Comparison of ENCODE assay signal across 9 mouse cellular contexts in genomic region chr2:130577632-130578031, GRCm38 (mm10). TPM values are rescaled to one million over a fixed set of nuclear protein-coding genes. Genes with fewer than 3 reads are reported as not detected.
DNase-seq lines count a peak whose midpoint lies in the region; ATAC-seq and TF ChIP-seq lines count a peak whose summit lies in the region.
"Had no signal": no experiment of that assay in that cellular context is flagged by ENCODE, and none has a peak within 500 bp of the region (broad histone marks: within the 10 kb centered on the region; RNA-seq: fewer than 3 reads in every experiment).

No protein-coding gene starts in this region.

- no peak for ATAC-seq in embryonic facial prominence, embryonic 15.5 days (ENCODE audit: insufficient number of reproducible peaks, low FRiP score, low TSS enrichment, low read depth)
- peak; percentile 80 for ATAC-seq in intestine, postnatal 0 days
- ATAC-seq in neutrophil, adult 5-6 weeks (ENCODE audit: extremely low read depth, insufficient number of reproducible peaks, low FRiP score, poor library complexity, severe bottlenecking): peak; percentile 32; the same call in 1 of the 2 replicates

- H3K36me3 ChIP-seq in MEL (ENCODE audit: control insufficient read depth in 1 of 2, insufficient read depth in 2 of 2, low read length in 2 of 2): 0 out of 4 replicates have a peak, but pooled peaks cover 0 to 2% of the 10 kb centered on the region in 2 experiments
- H3K36me3 ChIP-seq in embryonic facial prominence, embryonic 15.5 days: no peaks in the 10 kb centered on the region
- no peaks in the 10 kb centered on the region for H3K36me3 ChIP-seq in intestine, postnatal 0 days (ENCODE audit: control insufficient read depth, insufficient read depth)

- H3K9me3 ChIP-seq in MEL (replicated peaks; ENCODE audit: insufficient read depth, low read length): no peaks in the 10 kb centered on the region
- no peaks in the 10 kb centered on the region for H3K9me3 ChIP-seq in embryonic facial prominence, embryonic 15.5 days (replicated peaks)
- H3K9me3 ChIP-seq in intestine, postnatal 0 days (ENCODE audit: control insufficient read depth): no peaks in the 10 kb centered on the region

- TF ChIP-seq RAD21 in MEL (IDR thresholded peaks at IDR 0.05; ENCODE audit: low read depth, low read length): no peak; the same call in 1 of the 2 replicates

- 2% methylated on average over 12 of the region's 12 CpGs for WGBS in embryonic facial prominence, embryonic 15.5 days
- WGBS in intestine, postnatal 0 days: 5% methylated on average over 12 of the region's 12 CpGs

- H3K4me2 ChIP-seq in embryonic facial prominence, embryonic 15.5 days (replicated peaks): peak overlapping the region; percentile 56
- peak overlapping the region; percentile 60 for H3K4me2 ChIP-seq in intestine, postnatal 0 days (replicated peaks; ENCODE audit: low read depth)

- H3K9ac ChIP-seq in MEL (ENCODE audit: control insufficient read depth, low read depth, low read length, poor library complexity, severe bottlenecking): peak overlapping the region; percentile 44
- no peak overlapping the region for H3K9ac ChIP-seq in embryonic facial prominence, embryonic 15.5 days
- no peak overlapping the region for H3K9ac ChIP-seq in intestine, postnatal 0 days (ENCODE audit: low read depth, low read length)

- H3K79me2 ChIP-seq in MEL (ENCODE audit: control insufficient read depth, insufficient read depth, low read length, poor library complexity): no peaks in the 10 kb centered on the region

- H3K4me1 ChIP-seq in MEL (ENCODE audit: control insufficient read depth in 1 of 2, insufficient read depth in 2 of 2, low read length in 2 of 2): peaks cover 0 to 10% of the 10 kb centered on the region in 2 experiments; a peak in 1 of 4 replicates
- peaks cover 32% of the 10 kb centered on the region for H3K4me1 ChIP-seq in embryonic facial prominence, embryonic 15.5 days
- no peaks in the 10 kb centered on the region; the same call in 1 of the 2 replicates for H3K4me1 ChIP-seq in intestine, postnatal 0 days (replicated peaks; ENCODE audit: control insufficient read depth, insufficient read depth, low read length)

- DNase-seq in 3T3-L1 (ENCODE audit: low read depth, low spot score): peak; percentile 83
- DNase-seq in MEL (ENCODE audit: low read depth, low spot score): peak; percentile 90
- peak; percentile 63 to 72 for DNase-seq in lung, adult 18-20 months
- DNase-seq in layer of hippocampus, postnatal 25 days (ENCODE audit: extremely low spot score in 1 of 2, low spot score in 1 of 2): no peak
- no peak for DNase-seq in cerebellum, postnatal 36 days

- TF ChIP-seq POLR2A in MEL (IDR thresholded peaks at IDR 0.05; ENCODE audit: control insufficient read depth in 1 of 2, insufficient read depth in 1 of 2, low read depth in 1 of 2, low read length in 2 of 2, poor library complexity in 1 of 2): peak in 1 of 2 experiments; percentile 44; a peak in 1 of 4 replicates

- H3K27ac ChIP-seq in MEL (ENCODE audit: control insufficient read depth, low read depth, low read length): no peak overlapping the region
- no peak overlapping the region for H3K27ac ChIP-seq in embryonic facial prominence, embryonic 15.5 days (replicated peaks)
- no peak overlapping the region for H3K27ac ChIP-seq in intestine, postnatal 0 days (ENCODE audit: low read depth, low read length)

- peak overlapping the region; percentile 29 to 40; a peak in 3 of 4 replicates for H3K4me3 ChIP-seq in MEL (ENCODE audit: control insufficient read depth in 1 of 2, insufficient read depth in 1 of 2, low read depth in 2 of 2, low read length in 2 of 2)
- 0 out of 2 replicates have a peak overlapping the region, but pooled peaks have one; percentile 10 for H3K4me3 ChIP-seq in embryonic facial prominence, embryonic 15.5 days (replicated peaks)
- no peak overlapping the region for H3K4me3 ChIP-seq in intestine, postnatal 0 days (ENCODE audit: low read depth, low read length)

- no peak for TF ChIP-seq CTCF in MEL (IDR thresholded peaks at IDR 0.05 in 2 of 3, conservative IDR thresholded peaks at IDR 0.05 in 1 of 3; ENCODE audit: control insufficient read depth in 1 of 3, insufficient read depth in 1 of 3, low read depth in 2 of 3, low read length in 3 of 3, poor library complexity in 1 of 3, severe bottlenecking in 1 of 3)
- no peak for TF ChIP-seq CTCF in intestine, postnatal 0 days (IDR thresholded peaks at IDR 0.05; ENCODE audit: low read depth)

- no peaks in the 10 kb centered on the region for H3K27me3 ChIP-seq in MEL (ENCODE audit: control insufficient read depth in 1 of 2, insufficient read depth in 2 of 2, low read length in 2 of 2)
- H3K27me3 ChIP-seq in embryonic facial prominence, embryonic 15.5 days: peaks cover 81% of the 10 kb centered on the region
- peaks cover 71% of the 10 kb centered on the region for H3K27me3 ChIP-seq in intestine, postnatal 0 days (replicated peaks; ENCODE audit: control insufficient read depth, insufficient read depth, low read length)

- TF ChIP-seq EP300 in MEL (IDR thresholded peaks at IDR 0.05; ENCODE audit: low read depth in 1 of 2, low read length in 2 of 2): no peak

TF ChIP-seq in MEL, 35 proteins besides CTCF, POLR2A, EP300 and RAD21 (continues in another document):
- no peak for TF ChIP-seq GATA1 (IDR thresholded peaks at IDR 0.05; ENCODE audit: low read depth, low read length)
- no peak for TF ChIP-seq KAT2A (conservative IDR thresholded peaks at IDR 0.05; ENCODE audit: low read depth, low read length)
- no peak for TF ChIP-seq GABPA (IDR thresholded peaks at IDR 0.05; ENCODE audit: low read depth, low read length)
- TF ChIP-seq USF2 (IDR thresholded peaks at IDR 0.05; ENCODE audit: borderline replicate concordance in 1 of 2, insufficient read depth in 1 of 2, low read depth in 1 of 2, low read length in 2 of 2): peak; percentile 36 to 83; a peak in 3 of 4 replicates
- TF ChIP-seq MYB (IDR thresholded peaks at IDR 0.05; ENCODE audit: low read depth, low read length): no peak
- TF ChIP-seq MYC (IDR thresholded peaks at IDR 0.05; ENCODE audit: low read depth, low read length): 0 out of 2 replicates have a peak, but pooled peaks have one; percentile 28
- TF ChIP-seq BHLHE40 (IDR thresholded peaks at IDR 0.05; ENCODE audit: borderline replicate concordance, low read depth, low read length): peak; percentile 81; the same call in 1 of the 2 replicates
- TF ChIP-seq SIN3A (IDR thresholded peaks at IDR 0.05; ENCODE audit: low read length): peak; percentile 42; the same call in 1 of the 2 replicates
- no peak for TF ChIP-seq MAZ (IDR thresholded peaks at IDR 0.05; ENCODE audit: low read depth, low read length)
- TF ChIP-seq USF1 (IDR thresholded peaks at IDR 0.05; ENCODE audit: low read depth, low read length): peak; percentile 97
- TF ChIP-seq TBP (IDR thresholded peaks at IDR 0.05; ENCODE audit: low read depth, low read length): 0 out of 2 replicates have a peak, but pooled peaks have one; percentile 50
- no peak for TF ChIP-seq POLR2AphosphoS5 (IDR thresholded peaks at IDR 0.05; ENCODE audit: borderline replicate concordance, low read depth, low read length)
- no peak for TF ChIP-seq ZNF384 (IDR thresholded peaks at IDR 0.05; ENCODE audit: low read depth, low read length)
- TF ChIP-seq SMC3 (IDR thresholded peaks at IDR 0.05; ENCODE audit: low read depth, low read length): peak; percentile 33; the same call in 1 of the 2 replicates
- peak; percentile 95 for TF ChIP-seq MAX (IDR thresholded peaks at IDR 0.05; ENCODE audit: low read length)

RNA-seq across cellular contexts. Expression of gene Oxt, which starts 1.7 kb away (rescaled TPM):
- total RNA-seq in MEL (2012; rRNA removed): not detected in 2 replicates
- polyA plus RNA-seq in MEL (2012; ENCODE audit: insufficient read depth in 1 of 2, insufficient read length in 2 of 2, low read depth in 1 of 2, low replicate concordance in 2 of 2, missing spikeins in 1 of 2): under 1 TPM in 1 of 2 experiments, not detected in 1; 0.14 TPM
- not detected in 2 replicates for polyA plus RNA-seq in embryonic facial prominence, embryonic 15.5 days (2015; fragmentation: Nextera tagmentation; extraction: Ambion mirVana)
- polyA plus RNA-seq in intestine, postnatal 0 days (2015; fragmentation: Nextera tagmentation; extraction: Ambion mirVana): not detected in 2 replicates
- not detected in 2 replicates for total RNA-seq in neutrophil, adult 5-6 weeks (2017)
- total RNA-seq in layer of hippocampus, postnatal 25 days (2021): not detected
- polyA plus RNA-seq: testis, adult 2 months had no signal

RNA-seq across cellular contexts. Expression of gene Avp, which starts 4.7 kb away (rescaled TPM):
- not detected in 2 replicates for total RNA-seq in MEL (2012; rRNA removed)
- not detected for polyA plus RNA-seq in MEL (2012; ENCODE audit: insufficient read depth in 1 of 2, insufficient read length in 2 of 2, low read depth in 1 of 2, low replicate concordance in 2 of 2, missing spikeins in 1 of 2)
- polyA plus RNA-seq in embryonic facial prominence, embryonic 15.5 days (2015; fragmentation: Nextera tagmentation; extraction: Ambion mirVana): 0.53 TPM in 1 of 2 replicates, not detected in the other
- polyA plus RNA-seq in intestine, postnatal 0 days (2015; fragmentation: Nextera tagmentation; extraction: Ambion mirVana): not detected in 2 replicates
- total RNA-seq in neutrophil, adult 5-6 weeks (2017): not detected in 2 replicates
- total RNA-seq in layer of hippocampus, postnatal 25 days (2021): 1 to 10 TPM; 1.5 to 2.1 TPM
- polyA plus RNA-seq: testis, adult 2 months had no signal

RNA-seq across cellular contexts. Expression of gene Mrps26, which starts 14.1 kb away (rescaled TPM):
- 108 and 121 TPM in 2 replicates for total RNA-seq in MEL (2012; rRNA removed)
- 100 to 1,000 TPM in 1 of 2 experiments, not detected in 1; 154 TPM for polyA plus RNA-seq in MEL (2012; ENCODE audit: insufficient read depth in 1 of 2, insufficient read length in 2 of 2, low read depth in 1 of 2, low replicate concordance in 2 of 2, missing spikeins in 1 of 2)
- polyA plus RNA-seq in embryonic facial prominence, embryonic 15.5 days (2015; fragmentation: Nextera tagmentation; extraction: Ambion mirVana): 98.9 and 102 TPM in 2 replicates
- polyA plus RNA-seq in intestine, postnatal 0 days (2015; fragmentation: Nextera tagmentation; extraction: Ambion mirVana): 68.0 and 70.6 TPM in 2 replicates
- total RNA-seq in neutrophil, adult 5-6 weeks (2017): 22.0 and 26.0 TPM in 2 replicates
- total RNA-seq in layer of hippocampus, postnatal 25 days (2021): 10 to 100 TPM; 89.4 to 97.0 TPM

RNA-seq across cellular contexts. Expression of gene Fastkd5, which starts 52.2 kb away (rescaled TPM):
- total RNA-seq in MEL (2012; rRNA removed): 13.6 and 15.3 TPM in 2 replicates
- polyA plus RNA-seq in MEL (2012; ENCODE audit: insufficient read depth in 1 of 2, insufficient read length in 2 of 2, low read depth in 1 of 2, low replicate concordance in 2 of 2, missing spikeins in 1 of 2): 10 to 100 TPM in 1 of 2 experiments, not detected in 1; 11.7 TPM
- polyA plus RNA-seq in embryonic facial prominence, embryonic 15.5 days (2015; fragmentation: Nextera tagmentation; extraction: Ambion mirVana): 12.5 and 13.4 TPM in 2 replicates
- 6.4 and 6.8 TPM in 2 replicates for polyA plus RNA-seq in intestine, postnatal 0 days (2015; fragmentation: Nextera tagmentation; extraction: Ambion mirVana)
- 12.0 and 18.9 TPM in 2 replicates for total RNA-seq in neutrophil, adult 5-6 weeks (2017)
- 1 to 10 TPM; 7.9 to 9.1 TPM for total RNA-seq in layer of hippocampus, postnatal 25 days (2021)

RNA-seq across cellular contexts. Expression of gene Ubox5, which starts 52.2 kb away (rescaled TPM):
- 5.1 and 5.4 TPM in 2 replicates for total RNA-seq in MEL (2012; rRNA removed)
- polyA plus RNA-seq in MEL (2012; ENCODE audit: insufficient read depth in 1 of 2, insufficient read length in 2 of 2, low read depth in 1 of 2, low replicate concordance in 2 of 2, missing spikeins in 1 of 2): 10 to 100 TPM in 1 of 2 experiments, not detected in 1; 11.2 TPM
- 11.8 TPM in 2 replicates for polyA plus RNA-seq in embryonic facial prominence, embryonic 15.5 days (2015; fragmentation: Nextera tagmentation; extraction: Ambion mirVana)
- 4.2 and 4.5 TPM in 2 replicates for polyA plus RNA-seq in intestine, postnatal 0 days (2015; fragmentation: Nextera tagmentation; extraction: Ambion mirVana)
- total RNA-seq in neutrophil, adult 5-6 weeks (2017): 3.3 and 4.3 TPM in 2 replicates
- 1 to 10 TPM; 9.2 to 9.7 TPM for total RNA-seq in layer of hippocampus, postnatal 25 days (2021)

Comparison
In these comparisons a context has a peak if more than half of its experiments do, and no peak if none do; other contexts are left out.
1. DNase-seq: peak in 3T3-L1 (single experiment), MEL (single experiment) and lung, adult 18-20 months (2 of 2); none in layer of hippocampus, postnatal 25 days (0 of 2) and cerebellum, postnatal 36 days (0 of 2).